Mouse (Mus musculus) intestine, postnatal 0 days (tissue): ENCODE results near the gene Gpr25. TPM values are rescaled to one million over a fixed set of nuclear protein-coding genes. Genes with fewer than 3 reads are reported as not detected.

Experiments used
- ATAC-seq: fragments of 200-750 bp; cut with Nextera tagmentation; 2 replicates; pipeline ENCODE4 v1.8.0; 2017; ENCODE audit warnings: mild to moderate bottlenecking, moderate TSS enrichment, moderate library complexity
- H3K27ac ChIP-seq: fragments of 300-500 bp; sonication (generic); 2 replicates; pipeline ENCODE4 v1.5.1; 2014; ENCODE audit warnings: mild to moderate bottlenecking, low read depth, low read length, moderate library complexity
- H3K27me3 ChIP-seq: fragments of 300-500 bp; sonication (generic); replicated peaks from 2 replicates; pipeline ENCODE4 v1.6.1; 2014; ENCODE audit warnings: low read length, mixed read lengths; ENCODE audit not compliant: control insufficient read depth, insufficient read depth
- H3K36me3 ChIP-seq: fragments of 300-500 bp; sonication (generic); 2 replicates; pipeline ENCODE4 v1.6.1; 2014; ENCODE audit warnings: mild to moderate bottlenecking, moderate library complexity; ENCODE audit not compliant: control insufficient read depth, insufficient read depth
- H3K4me1 ChIP-seq: fragments of 300-500 bp; sonication (generic); replicated peaks from 2 replicates; pipeline ENCODE4 v1.6.1; 2014; ENCODE audit warnings: antibody characterized with exemption, low read length, mixed read lengths; ENCODE audit not compliant: control insufficient read depth, insufficient read depth
- H3K4me2 ChIP-seq: fragments of 300-500 bp; sonication (generic); replicated peaks from 2 replicates; pipeline ENCODE4 v1.6.1; 2014; ENCODE audit warnings: low read depth, mild to moderate bottlenecking, moderate library complexity
- H3K4me3 ChIP-seq: fragments of 300-500 bp; sonication (generic); 2 replicates; pipeline ENCODE4 v1.5.1; 2014; ENCODE audit warnings: low read depth, low read length
- H3K9ac ChIP-seq: fragments of 300-500 bp; sonication (generic); 2 replicates; pipeline ENCODE4 v1.6.1; 2014; ENCODE audit warnings: mild to moderate bottlenecking, low read depth, low read length
- H3K9me3 ChIP-seq: fragments of 300-500 bp; sonication (generic); 2 replicates; pipeline ENCODE4 v1.6.1; 2016; ENCODE audit warnings: mixed run types; ENCODE audit not compliant: control insufficient read depth
- CTCF ChIP-seq: sonication (generic); IDR thresholded peaks from 2 replicates; pipeline ENCODE4 v1.5.1; 2016; ENCODE audit warnings: low read depth, mild to moderate bottlenecking, control low read depth, antibody characterized with exemption, moderate library complexity
- WGBS: fragments of 180-500 bp; shearing (Covaris S2); extraction: QIAGEN DNeasy Blood & Tissue Kit; methylation state at CpG from one replicate; pipeline ENCODE4 v1.1.7; 2014; 5-methylcytosine and 5-hydroxymethylcytosine counted together
- polyA plus RNA-seq: library from polyadenylated mRNA; unstranded; fragments of >200 nt; fragmentation: Nextera tagmentation; extraction: Ambion mirVana; gene quantifications from 2 replicates; pipeline ENCODE4 v1.2.1, GENCODE M21; 2015

The Gpr25 gene
- polyA plus RNA-seq, 1 experiment from 2014 or later: not detected

GRCm38 (mm10) chr1:136255657-136256056, 5.0 kb downstream of the Gpr25 start:
- Histone ChIP-seq H3K4me1 (peaks cover 4% of the 10 kb centered on the region; the same call in 1 of the 2 replicates), H3K4me3 (no peak overlapping the region), H3K4me2 (no peak overlapping the region), H3K27ac (no peak overlapping the region), H3K36me3 (no peaks in the 10 kb centered on the region), H3K27me3 (peaks cover 37% of the 10 kb centered on the region), H3K9ac (no peak overlapping the region), H3K9me3 (no peaks in the 10 kb centered on the region)
- no peak for TF ChIP-seq CTCF
- WGBS: 56% methylated on average over 8 of the region's 8 CpGs
- no peak for ATAC-seq

- WGBS: 53% methylated on average over 6 of the region's 6 CpGs
- no peaks in the 10 kb centered on the region for H3K36me3 ChIP-seq
- peaks cover 32% of the 10 kb centered on the region for H3K27me3 ChIP-seq
- no peaks in the 10 kb centered on the region for H3K4me1 ChIP-seq
- TF ChIP-seq CTCF: no peak
- no peak overlapping the region for H3K4me3 ChIP-seq
- no peaks in the 10 kb centered on the region for H3K9me3 ChIP-seq
- H3K27ac ChIP-seq: no peak overlapping the region
- no peak for ATAC-seq
- H3K9ac ChIP-seq: no peak overlapping the region
- no peak overlapping the region for H3K4me2 ChIP-seq
These were observed 5.5 kb downstream of the Gpr25 start for GRCm38 (mm10) chr1:136255174-136255573.

GRCm38 (mm10) chr1:136254503-136255065, 6.1 kb downstream of the Gpr25 start:
- Histone ChIP-seq H3K9ac (no peak overlapping the region), H3K9me3 (no peaks in the 10 kb centered on the region), H3K4me1 (no peaks in the 10 kb centered on the region; the same call in 1 of the 2 replicates), H3K4me3 (no peak overlapping the region), H3K36me3 (no peaks in the 10 kb centered on the region), H3K4me2 (no peak overlapping the region), H3K27me3 (peaks cover 26% of the 10 kb centered on the region), H3K27ac (no peak overlapping the region)
- ATAC-seq: no peak
- WGBS: 70% methylated on average over 10 of the region's 10 CpGs
- TF ChIP-seq CTCF: no peak

- H3K36me3 ChIP-seq: no peaks in the 10 kb centered on the region
These were observed 7.2 kb downstream of the Gpr25 start for GRCm38 (mm10) chr1:136253472-136253871.

GRCm38 (mm10) chr1:136249662-136250061, 11.0 kb downstream of the Gpr25 start:
- ATAC-seq: no peak
- TF ChIP-seq CTCF: no peak
- no peaks in the 10 kb centered on the region; the same call in 1 of the 2 replicates for H3K4me1 ChIP-seq
- H3K4me3 ChIP-seq: no peak overlapping the region
- H3K27me3 ChIP-seq: no peaks in the 10 kb centered on the region
- H3K4me2 ChIP-seq: no peak overlapping the region
- H3K9ac ChIP-seq: no peak overlapping the region
- H3K9me3 ChIP-seq: no peaks in the 10 kb centered on the region
- no peaks in the 10 kb centered on the region for H3K36me3 ChIP-seq
- 51% methylated on average over 5 of the region's 5 CpGs for WGBS
- H3K27ac ChIP-seq: no peak overlapping the region

More at GRCm38 (mm10) chr1:136253472-136253871, 7.2 kb downstream of the Gpr25 start:
- H3K4me3 ChIP-seq: no peak overlapping the region
- WGBS: 36% methylated on average over 2 of the region's 2 CpGs
- H3K27me3 ChIP-seq: peaks cover 15% of the 10 kb centered on the region
- no peak overlapping the region for H3K9ac ChIP-seq
- no peaks in the 10 kb centered on the region for H3K9me3 ChIP-seq
- no peak overlapping the region for H3K4me2 ChIP-seq
- no peak overlapping the region for H3K27ac ChIP-seq
- no peak for ATAC-seq
- no peak for TF ChIP-seq CTCF
- no peaks in the 10 kb centered on the region; the same call in 1 of the 2 replicates for H3K4me1 ChIP-seq

- no peaks in the 10 kb centered on the region for H3K9me3 ChIP-seq
- no peak overlapping the region for H3K9ac ChIP-seq
- H3K27me3 ChIP-seq: no peaks in the 10 kb centered on the region
- H3K4me2 ChIP-seq: no peak overlapping the region
- no peak for TF ChIP-seq CTCF
- H3K27ac ChIP-seq: no peak overlapping the region
- ATAC-seq: no peak
- WGBS: 98% methylated on average over 5 of the region's 5 CpGs
- no peaks in the 10 kb centered on the region; the same call in 1 of the 2 replicates for H3K4me1 ChIP-seq
- no peaks in the 10 kb centered on the region for H3K36me3 ChIP-seq
- H3K4me3 ChIP-seq: no peak overlapping the region
These were observed 13.3 kb downstream of the Gpr25 start for GRCm38 (mm10) chr1:136247393-136247792.

GRCm38 (mm10) chr1:136244469-136244868, 16.2 kb downstream of the Gpr25 start:
- ATAC-seq: no peak
- Histone ChIP-seq H3K4me2 (no peak overlapping the region), H3K9me3 (no peaks in the 10 kb centered on the region), H3K27me3 (no peaks in the 10 kb centered on the region), H3K4me1 (no peaks in the 10 kb centered on the region), H3K27ac (no peak overlapping the region), H3K4me3 (no peak overlapping the region), H3K9ac (no peak overlapping the region), H3K36me3 (no peaks in the 10 kb centered on the region)
- WGBS: 85% methylated on average over 5 of the region's 5 CpGs
- TF ChIP-seq CTCF: no peak
